Comparison of ENCODE assay signal across 11 mouse cellular contexts in the genomic region with DNA sequence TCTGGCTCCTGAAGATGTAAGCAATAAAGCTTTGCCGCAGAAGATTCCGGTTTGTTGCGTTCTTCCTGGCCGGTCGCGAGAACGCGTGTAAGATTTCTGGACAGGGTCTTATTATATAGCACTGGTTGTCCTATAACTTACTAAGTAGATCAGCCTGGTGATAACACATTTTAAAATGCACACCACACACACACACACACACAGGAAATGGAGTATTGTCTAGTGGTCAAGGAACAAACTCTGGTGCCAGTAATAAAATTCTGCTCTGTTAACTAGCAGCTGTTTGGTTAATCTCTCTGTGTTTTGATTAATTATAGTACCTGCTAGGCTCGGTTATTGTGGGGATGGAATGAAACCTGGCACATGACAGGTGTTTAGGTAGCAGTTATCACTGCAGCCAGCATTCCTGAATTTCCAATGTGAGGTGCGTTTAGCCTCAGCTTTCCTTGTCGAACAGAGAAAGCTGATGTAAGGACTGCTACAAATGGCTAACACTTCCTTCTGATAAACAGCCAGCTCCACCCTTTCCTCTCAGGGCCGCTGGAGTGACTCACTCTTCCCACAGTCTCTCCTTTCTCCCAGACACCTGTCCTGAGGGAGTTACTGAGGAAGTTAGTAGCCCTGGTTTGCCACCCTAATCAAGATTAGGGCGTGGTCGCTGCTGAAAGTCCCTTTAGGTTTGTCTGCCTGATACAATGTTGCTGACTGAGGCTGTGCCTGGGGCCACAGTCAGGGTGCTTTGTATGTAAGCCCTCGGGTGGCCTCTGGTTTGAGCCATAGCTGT. TPM values are rescaled to one million over a fixed set of nuclear protein-coding genes. Genes with fewer than 3 reads are reported as not detected.
DNase-seq lines count a peak whose midpoint lies in the region; ATAC-seq lines count a peak whose summit lies in the region.
"Had no signal": no experiment of that assay in that cellular context is flagged by ENCODE, and none has a peak within 500 bp of the region (broad histone marks: within the 10 kb centered on the region; RNA-seq: fewer than 3 reads in every experiment).

No protein-coding gene starts in this region.

- no peaks in the 10 kb centered on the region for H3K27me3 ChIP-seq in liver, embryonic 12.5 days (replicated peaks)
- no peaks in the 10 kb centered on the region for H3K27me3 ChIP-seq in hindbrain, embryonic 11.5 days (ENCODE audit: control insufficient read depth, insufficient read depth, low read length)
- H3K27me3 ChIP-seq: midbrain, embryonic 12.5 days had no signal

- H3K9ac ChIP-seq in liver, embryonic 12.5 days: no peak overlapping the region
- H3K9ac ChIP-seq in hindbrain, embryonic 11.5 days (ENCODE audit: low read depth, low read length): no peak overlapping the region
- H3K9ac ChIP-seq: midbrain, embryonic 12.5 days had no signal

- WGBS in liver, embryonic 12.5 days (ENCODE audit: insufficient replicate concordance): 54% methylated on average over 15 of the region's 15 CpGs
- 91% methylated on average over 15 of the region's 15 CpGs for whole genome bisulfite sequencing in hindbrain, embryonic 11.5 days

- H3K27ac ChIP-seq in liver, embryonic 12.5 days: no peak overlapping the region; the same call in 1 of the 2 replicates
- H3K27ac ChIP-seq in hindbrain, embryonic 11.5 days (ENCODE audit: low read depth, low read length): no peak overlapping the region
- H3K27ac ChIP-seq: midbrain, embryonic 12.5 days had no signal

- 0 out of 2 replicates have a peak overlapping the region, but pooled peaks have one; percentile 9 for H3K4me2 ChIP-seq in liver, embryonic 12.5 days
- no peak overlapping the region for H3K4me2 ChIP-seq in hindbrain, embryonic 11.5 days (replicated peaks; ENCODE audit: low read depth, low read length)
- H3K4me2 ChIP-seq: midbrain, embryonic 12.5 days had no signal

- no peaks in the 10 kb centered on the region for H3K36me3 ChIP-seq in liver, embryonic 12.5 days
- no peaks in the 10 kb centered on the region for H3K36me3 ChIP-seq in hindbrain, embryonic 11.5 days (ENCODE audit: control insufficient read depth, insufficient read depth, low read length)
- H3K36me3 ChIP-seq: midbrain, embryonic 12.5 days had no signal

- peaks cover 11% of the 10 kb centered on the region for H3K4me1 ChIP-seq in liver, embryonic 12.5 days
- no peaks in the 10 kb centered on the region for H3K4me1 ChIP-seq in hindbrain, embryonic 11.5 days (replicated peaks; ENCODE audit: control insufficient read depth, insufficient read depth, low read length)
- H3K4me1 ChIP-seq: midbrain, embryonic 12.5 days had no signal

- H3K4me3 ChIP-seq in liver, embryonic 12.5 days: no peak overlapping the region
- no peak overlapping the region for H3K4me3 ChIP-seq in hindbrain, embryonic 11.5 days (ENCODE audit: low read depth, low read length)
- H3K4me3 ChIP-seq: midbrain, embryonic 12.5 days had no signal

- peak; percentile 3 to 37 for DNase-seq in adrenal gland, adult (ENCODE audit: inconsistent age in 2 of 2, low spot score in 1 of 2)
- no peak for DNase-seq in adrenal gland, postnatal 36 days
- peak; percentile 0 for DNase-seq in thymus, postnatal 25 days
- DNase-seq in thymus, postnatal 0 days (ENCODE audit: low spot score): no peak
- DNase-seq in testis, postnatal 10 days (ENCODE audit: low spot score): peak; percentile 40
- DNase-seq in hindbrain, embryonic 11.5 days (ENCODE audit: low spot score): no peak
- no peak for DNase-seq in adrenal gland, adult 18-20 months (ENCODE audit: low spot score in 2 of 2)
- DNase-seq: adrenal gland, adult 2 months; layer of hippocampus, postnatal 36 days had no signal

- no peaks in the 10 kb centered on the region for H3K9me3 ChIP-seq in liver, embryonic 12.5 days (replicated peaks)
- no peaks in the 10 kb centered on the region for H3K9me3 ChIP-seq in hindbrain, embryonic 11.5 days (ENCODE audit: control insufficient read depth, low read length)
- H3K9me3 ChIP-seq: midbrain, embryonic 12.5 days had no signal

- peak; percentile 35; the same call in 1 of the 2 replicates for ATAC-seq in liver, embryonic 12.5 days
- ATAC-seq in hindbrain, embryonic 11.5 days (ENCODE audit: low FRiP score): no peak

RNA-seq across cellular contexts. Expression of a gene that starts 6.9 kb away (rescaled TPM):
- 1 to 10 TPM; 4.5 to 5.3 TPM for total RNA-seq in adrenal gland, postnatal 36 days (2021)
- polyA plus RNA-seq in thymus, postnatal 0 days (2015; fragmentation: Nextera tagmentation; extraction: Ambion mirVana): 70.3 and 76.2 TPM in 2 replicates
- polyA plus RNA-seq in liver, embryonic 12.5 days (2016; fragmentation: Nextera tagmentation; extraction: Ambion mirVana): 29.1 and 30.0 TPM in 2 replicates
- polyA plus RNA-seq in hindbrain, embryonic 11.5 days (2014; fragmentation: Nextera tagmentation; extraction: Ambion mirVana): 11.0 and 12.9 TPM in 2 replicates
- 1 to 10 TPM; 3.6 to 4.5 TPM for total RNA-seq in adrenal gland, adult 18-20 months (2021)

RNA-seq across cellular contexts. Expression of a gene that starts 11.7 kb away (rescaled TPM):
- 10 to 100 TPM in 1 of 2 experiments, 1 to 10 TPM in 1; 6.7 to 13.8 TPM for total RNA-seq in adrenal gland, postnatal 36 days (2021)
- 2.2 and 2.7 TPM in 2 replicates for polyA plus RNA-seq in thymus, postnatal 0 days (2015; fragmentation: Nextera tagmentation; extraction: Ambion mirVana)
- 2.9 and 3.6 TPM in 2 replicates for polyA plus RNA-seq in liver, embryonic 12.5 days (2016; fragmentation: Nextera tagmentation; extraction: Ambion mirVana)
- polyA plus RNA-seq in hindbrain, embryonic 11.5 days (2014; fragmentation: Nextera tagmentation; extraction: Ambion mirVana): 6.6 and 7.6 TPM in 2 replicates
- 10 to 100 TPM in 1 of 2 experiments, 1 to 10 TPM in 1; 8.3 to 17.1 TPM for total RNA-seq in adrenal gland, adult 18-20 months (2021)

RNA-seq across cellular contexts. Expression of a gene that starts 27.4 kb away (rescaled TPM):
- total RNA-seq in adrenal gland, postnatal 36 days (2021): 10 to 100 TPM; 19.2 to 26.0 TPM
- 1.7 and 2.2 TPM in 2 replicates for polyA plus RNA-seq in thymus, postnatal 0 days (2015; fragmentation: Nextera tagmentation; extraction: Ambion mirVana)
- 3.3 and 5.3 TPM in 2 replicates for polyA plus RNA-seq in liver, embryonic 12.5 days (2016; fragmentation: Nextera tagmentation; extraction: Ambion mirVana)
- polyA plus RNA-seq in hindbrain, embryonic 11.5 days (2014; fragmentation: Nextera tagmentation; extraction: Ambion mirVana): 19.5 and 25.5 TPM in 2 replicates
- total RNA-seq in adrenal gland, adult 18-20 months (2021): 10 to 100 TPM; 17.4 to 21.4 TPM

RNA-seq across cellular contexts. Expression of a gene that starts 29.8 kb away (rescaled TPM):
- total RNA-seq in adrenal gland, postnatal 36 days (2021): under 1 TPM; 0.66 to 0.79 TPM
- 3.7 and 4.3 TPM in 2 replicates for polyA plus RNA-seq in thymus, postnatal 0 days (2015; fragmentation: Nextera tagmentation; extraction: Ambion mirVana)
- 3.1 and 3.6 TPM in 2 replicates for polyA plus RNA-seq in liver, embryonic 12.5 days (2016; fragmentation: Nextera tagmentation; extraction: Ambion mirVana)
- 0.14 TPM in 1 of 2 replicates, not detected in the other for polyA plus RNA-seq in hindbrain, embryonic 11.5 days (2014; fragmentation: Nextera tagmentation; extraction: Ambion mirVana)
- under 1 TPM; 0.42 to 0.50 TPM for total RNA-seq in adrenal gland, adult 18-20 months (2021)
- total RNA-seq: layer of hippocampus, postnatal 36 days had no signal

RNA-seq across cellular contexts. Expression of a gene that starts 34.3 kb away (rescaled TPM):
- total RNA-seq in adrenal gland, postnatal 36 days (2021): not detected
- polyA plus RNA-seq in thymus, postnatal 0 days (2015; fragmentation: Nextera tagmentation; extraction: Ambion mirVana): 0.78 and 1.2 TPM in 2 replicates
- 1.3 and 1.8 TPM in 2 replicates for polyA plus RNA-seq in liver, embryonic 12.5 days (2016; fragmentation: Nextera tagmentation; extraction: Ambion mirVana)
- 0.28 and 0.62 TPM in 2 replicates for polyA plus RNA-seq in hindbrain, embryonic 11.5 days (2014; fragmentation: Nextera tagmentation; extraction: Ambion mirVana)
- not detected for total RNA-seq in adrenal gland, adult 18-20 months (2021)
- polyA plus RNA-seq: adrenal gland, adult 2 months had no signal

Comparison
In these comparisons a context has a peak if more than half of its experiments do, and no peak if none do; other contexts are left out.
1. DNase-seq: peak in adrenal gland, adult (2 of 2), thymus, postnatal 25 days (single experiment) and testis, postnatal 10 days (single experiment); none in adrenal gland, postnatal 36 days (0 of 2), thymus, postnatal 0 days (single experiment), hindbrain, embryonic 11.5 days (single experiment) and adrenal gland, adult 18-20 months (0 of 2).